Mouse (Mus musculus): ENCODE results near the gene Fam135a. TPM values are rescaled to one million over a fixed set of nuclear protein-coding genes. Genes with fewer than 3 reads are reported as not detected.

The Fam135a gene
- 10 to 100 TPM; 27.1 to 31.8 (median 29.4) TPM for total RNA-seq (2022)

GRCm38 (mm10) chr1:24099926-24100869, at the start of gene Fam135a:
TSS of gene Fam135a (minus strand) at chr1:24100341.
- DNase-seq (ENCODE audit: low spot score in 2 of 2): peak; percentile 89 to 90

- DNase-seq (ENCODE audit: low spot score in 2 of 2): no peak
These were observed 43.4 kb upstream of the Fam135a start for GRCm38 (mm10) chr1:24143504-24143903.

GRCm38 (mm10) chr1:24140555-24140954, 40.4 kb upstream of the Fam135a start:
- DNase-seq (ENCODE audit: low spot score in 2 of 2): no peak

DNA sequence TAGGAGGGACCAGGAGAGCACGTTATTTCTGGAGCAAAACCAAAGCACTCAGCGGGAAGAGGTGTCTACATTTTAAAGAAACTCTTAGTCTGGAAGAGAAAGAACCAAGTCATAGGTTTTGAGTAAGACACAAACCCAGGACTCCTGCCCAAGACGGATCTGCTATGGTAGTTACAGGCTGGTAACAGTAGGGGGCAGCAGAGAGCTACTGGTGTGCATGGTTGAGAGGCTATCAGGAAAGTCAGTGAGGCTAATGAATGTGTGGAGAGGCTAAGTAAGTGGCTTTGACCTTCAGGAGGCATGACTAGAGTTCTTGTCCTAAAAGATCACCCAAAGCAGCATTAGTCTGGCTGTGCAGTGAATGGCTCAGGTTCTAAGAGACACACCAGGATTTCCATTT, 37.0 kb upstream of the Fam135a start:
- peak; percentile 55 to 73 for DNase-seq (ENCODE audit: low spot score in 2 of 2)

GRCm38 (mm10) chr1:24134792-24135191, 34.7 kb upstream of the Fam135a start:
- DNase-seq (ENCODE audit: low spot score in 2 of 2): no peak

- DNase-seq (ENCODE audit: low spot score in 2 of 2): no peak
These were observed 33.7 kb upstream of the Fam135a start for GRCm38 (mm10) chr1:24133853-24134252.

DNA sequence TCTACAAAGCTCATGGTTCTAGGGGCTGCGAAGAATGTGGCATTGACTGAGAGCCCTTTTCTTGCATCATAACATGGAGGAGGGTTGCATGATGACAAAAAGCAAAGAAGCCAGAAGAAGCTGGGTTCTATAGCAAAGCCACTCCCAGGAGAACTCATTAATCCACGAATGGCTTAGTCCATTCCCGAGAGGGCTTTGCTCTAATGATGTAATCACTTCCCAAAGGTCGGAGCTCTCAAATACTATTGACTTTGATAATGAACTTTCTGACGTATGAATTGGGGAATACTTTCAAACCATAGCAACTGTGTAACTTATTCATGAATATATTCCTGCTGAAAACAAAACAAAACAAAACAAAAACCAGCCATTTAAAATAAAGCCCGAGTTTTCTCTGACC, 27.7 kb upstream of the Fam135a start:
- no peak for DNase-seq (ENCODE audit: low spot score in 2 of 2)

- DNase-seq (ENCODE audit: low spot score in 2 of 2): no peak
These were observed 24.5 kb upstream of the Fam135a start for GRCm38 (mm10) chr1:24124610-24125009.

- DNase-seq (ENCODE audit: low spot score in 2 of 2): peak; percentile 8 to 23
These were observed 22.4 kb upstream of the Fam135a start for GRCm38 (mm10) chr1:24122582-24122981.

- no peak for DNase-seq (ENCODE audit: low spot score in 2 of 2)
These were observed 8.0 kb upstream of the Fam135a start for GRCm38 (mm10) chr1:24107971-24108773.

- DNase-seq (ENCODE audit: low spot score in 2 of 2): no peak
These were observed 7.2 kb upstream of the Fam135a start for GRCm38 (mm10) chr1:24107378-24107777.

GRCm38 (mm10) chr1:24102579-24103149, 2.5 kb upstream of the Fam135a start:
- DNase-seq (ENCODE audit: low spot score in 2 of 2): no peak

DNA sequence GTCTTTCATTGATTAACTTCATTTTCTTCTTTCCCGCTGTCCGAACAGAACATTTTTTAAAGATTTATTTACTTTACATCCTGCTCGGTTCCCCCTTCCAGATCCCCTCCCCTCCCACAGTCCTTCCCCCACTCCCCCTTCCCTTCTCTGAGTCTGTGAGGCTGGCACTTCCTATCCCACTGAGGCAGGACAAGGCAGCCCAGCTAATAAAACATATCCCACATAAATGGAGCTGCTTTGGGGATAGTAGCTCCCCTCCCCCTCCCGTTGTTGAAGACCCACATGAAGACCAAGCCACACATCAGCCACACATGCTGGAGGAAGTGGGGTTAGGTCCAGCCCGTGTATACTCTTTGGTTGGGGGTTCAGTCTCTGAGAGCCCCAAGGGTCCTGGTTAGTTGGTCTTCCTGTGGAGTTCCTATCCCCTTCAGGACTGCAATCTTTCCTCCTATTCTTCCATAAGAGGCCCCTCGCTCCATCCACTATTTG, 773 bp upstream of the Fam135a start:
- no peak for DNase-seq (ENCODE audit: low spot score in 2 of 2)

- no peak for DNase-seq (ENCODE audit: low spot score in 2 of 2)
These were observed 608 bp downstream of the Fam135a start for GRCm38 (mm10) chr1:24099541-24099925.

DNA sequence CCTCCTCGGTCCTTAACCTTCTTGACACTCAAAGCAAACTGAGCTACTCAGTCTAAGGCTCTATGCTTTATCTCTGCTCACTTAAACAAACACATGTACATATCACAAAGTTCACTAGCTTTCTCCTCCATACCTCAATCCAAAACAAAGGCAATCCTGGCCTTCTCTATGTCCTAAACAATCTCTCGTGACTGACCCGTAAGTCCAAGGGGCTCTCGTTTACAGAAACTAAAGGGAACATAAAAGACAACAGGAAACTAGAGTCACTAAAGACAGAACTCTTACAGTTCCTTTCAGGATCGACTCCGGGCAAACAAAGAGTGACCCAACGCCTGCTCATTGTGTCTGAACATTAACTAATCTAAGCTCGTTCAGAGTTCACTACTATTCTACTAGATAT, 2.6 kb downstream of the Fam135a start:
- no peak for DNase-seq (ENCODE audit: low spot score in 2 of 2)

GRCm38 (mm10) chr1:24092414-24092813, 7.7 kb downstream of the Fam135a start:
- no peak for DNase-seq (ENCODE audit: low spot score in 2 of 2)

- no peak for DNase-seq (ENCODE audit: low spot score in 2 of 2)
These were observed 9.5 kb downstream of the Fam135a start for GRCm38 (mm10) chr1:24090603-24091002.

DNA sequence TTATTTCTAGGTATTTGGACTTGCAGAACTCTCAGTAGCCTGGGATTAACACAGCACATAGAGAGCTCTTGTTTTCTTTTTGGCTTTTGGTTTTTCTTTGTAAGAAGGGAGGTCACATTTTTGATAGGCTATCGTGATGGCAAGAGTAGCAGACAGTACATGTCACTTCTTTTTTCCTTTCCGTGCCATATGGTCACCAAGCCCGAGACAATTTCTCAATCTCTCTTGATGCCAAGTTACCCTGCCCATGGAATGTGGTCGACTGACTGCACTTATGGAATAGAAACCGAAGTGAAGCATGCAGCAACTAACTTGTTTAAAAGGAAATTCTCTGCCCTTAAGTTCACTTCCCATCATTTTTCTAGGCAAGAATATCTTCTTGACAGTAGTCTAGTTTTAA, 10.0 kb downstream of the Fam135a start:
- no peak for DNase-seq (ENCODE audit: low spot score in 2 of 2)

- no peak for DNase-seq (ENCODE audit: low spot score in 2 of 2)
These were observed 14.0 kb downstream of the Fam135a start for GRCm38 (mm10) chr1:24086176-24086575.

DNA sequence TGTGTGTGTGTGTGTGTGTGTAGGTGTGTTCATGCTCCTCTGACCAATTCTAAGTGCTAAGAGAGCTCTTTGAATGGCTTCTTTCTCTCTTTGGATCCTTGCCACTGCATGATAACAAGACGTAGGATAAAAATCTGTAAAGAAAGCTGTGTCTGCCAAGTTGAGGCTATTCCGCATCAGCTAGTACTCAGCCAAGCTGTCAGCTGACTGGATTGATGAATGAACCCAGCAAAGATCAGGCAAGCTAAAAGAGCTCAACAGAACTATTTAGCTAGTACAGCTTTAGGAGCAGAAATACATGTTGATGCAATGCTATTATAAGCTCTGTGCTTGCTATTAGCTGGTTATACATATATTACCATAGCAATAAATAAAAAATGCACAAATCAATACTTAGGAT, 25.7 kb downstream of the Fam135a start:
- DNase-seq (ENCODE audit: low spot score in 2 of 2): peak in 1 of 2 experiments; percentile 25

- no peak for DNase-seq (ENCODE audit: low spot score in 2 of 2)
These were observed 26.5 kb downstream of the Fam135a start for GRCm38 (mm10) chr1:24073386-24074248.
